Mouse (Mus musculus) MEL (cell line): Measurements from ENCODE around the gene Wdr38. TPM values are rescaled to one million over a fixed set of nuclear protein-coding genes. Genes with fewer than 3 reads are reported as not detected.

Source experiments
- DNase-seq: peaks from one replicate; pipeline ENCODE4 v3.0.0; 2011; ENCODE audit warnings: low read depth, low spot score
- H3K27ac ChIP-seq: 2 replicates; pipeline ENCODE4 v1.5.1; 2012; ENCODE audit warnings: low read depth, mild to moderate bottlenecking, control low read depth, low read length, moderate library complexity; ENCODE audit not compliant: control insufficient read depth
- H3K27me3 ChIP-seq, 2 experiments: fragments of 150-350 bp in 1 of 2; sonication (generic) in 1 of 2; 2 replicates each; pipeline ENCODE4 v1.6.1; 2012; ENCODE audit warnings: low read length in 2 of 2, mild to moderate bottlenecking in 2 of 2, improper control_type of control experiment in 1 of 2, moderate library complexity in 1 of 2; ENCODE audit not compliant: insufficient read depth in 2 of 2, control insufficient read depth in 1 of 2
- H3K36me3 ChIP-seq, 2 experiments: 2 replicates each; pipeline ENCODE4 v1.6.1; 2012 to 2014; ENCODE audit warnings: low read length in 2 of 2, improper control_type of control experiment in 1 of 2, inconsistent platforms in 1 of 2, mild to moderate bottlenecking in 1 of 2; ENCODE audit not compliant: insufficient read depth in 2 of 2, control insufficient read depth in 1 of 2
- H3K4me1 ChIP-seq, 2 experiments: fragments of 150-350 bp in 1 of 2; sonication (generic) in 1 of 2; 2 replicates each; pipeline ENCODE4 v1.6.1; 2012; ENCODE audit warnings: low read length in 2 of 2, improper control_type of control experiment in 1 of 2, mild to moderate bottlenecking in 1 of 2; ENCODE audit not compliant: insufficient read depth in 2 of 2, control insufficient read depth in 1 of 2
- H3K4me3 ChIP-seq, 2 experiments: fragments of 150-350 bp in 1 of 2; sonication (generic) in 1 of 2; 2 replicates each; pipeline ENCODE4 v1.5.1; 2012; ENCODE audit warnings: low read depth in 2 of 2, low read length in 2 of 2, mild to moderate bottlenecking in 2 of 2, moderate library complexity in 2 of 2, control low read depth in 1 of 2, improper control_type of control experiment in 1 of 2; ENCODE audit not compliant: control insufficient read depth in 1 of 2, insufficient read depth in 1 of 2
- H3K79me2 ChIP-seq: 2 replicates; pipeline ENCODE4 v1.6.1; 2012; ENCODE audit warnings: mild to moderate bottlenecking, low read length, moderate library complexity; ENCODE audit not compliant: control insufficient read depth, poor library complexity, insufficient read depth
- H3K9ac ChIP-seq: 2 replicates; pipeline ENCODE4 v1.6.1; 2012; ENCODE audit warnings: low read depth, mild to moderate bottlenecking, control low read depth, low read length, moderate library complexity; ENCODE audit not compliant: control insufficient read depth, poor library complexity, severe bottlenecking
- H3K9me3 ChIP-seq: fragments of 150-350 bp; sonication (generic); replicated peaks from 2 replicates; pipeline ENCODE4 v1.6.1; 2012; ENCODE audit warnings: mild to moderate bottlenecking, low read length, improper control_type of control experiment, moderate library complexity; ENCODE audit not compliant: insufficient read depth
- BHLHE40 ChIP-seq: IDR thresholded peaks from 2 replicates; pipeline ENCODE4 v1.6.1; 2012; ENCODE audit warnings: low read depth, mild to moderate bottlenecking, inconsistent platforms, low read length, improper control_type of control experiment, borderline replicate concordance
- CHD1 ChIP-seq: IDR thresholded peaks from 2 replicates; pipeline ENCODE4 v1.6.1; 2012; ENCODE audit warnings: low read depth, mild to moderate bottlenecking, inconsistent platforms, low read length, improper control_type of control experiment
- CHD2 ChIP-seq: IDR thresholded peaks from 2 replicates; pipeline ENCODE4 v1.6.1; 2011; ENCODE audit warnings: low read length, improper control_type of control experiment
- CTCF ChIP-seq, 3 experiments: IDR thresholded peaks in 2 of 3; conservative IDR thresholded peaks in 1 of 3; 2 replicates each; pipeline ENCODE4 v1.5.1; 2011 to 2012; ENCODE audit warnings: low read length in 3 of 3, low read depth in 2 of 3, mild to moderate bottlenecking in 2 of 3, improper control_type of control experiment in 1 of 3, inconsistent platforms in 1 of 3, mixed read lengths in 1 of 3, moderate library complexity in 1 of 3; ENCODE audit not compliant: control insufficient read depth in 1 of 3, insufficient read depth in 1 of 3, poor library complexity in 1 of 3, severe bottlenecking in 1 of 3
- E2F4 ChIP-seq: IDR thresholded peaks from 2 replicates; pipeline ENCODE4 v1.6.1; 2011; ENCODE audit warnings: low read depth, low read length, improper control_type of control experiment, borderline replicate concordance
- ELF1 ChIP-seq: IDR thresholded peaks from 2 replicates; pipeline ENCODE4 v1.6.1; 2014; ENCODE audit warnings: low read depth, mild to moderate bottlenecking, inconsistent platforms, low read length, improper control_type of control experiment, moderate library complexity
- EP300 ChIP-seq, 2 experiments: IDR thresholded peaks; 2 replicates each; pipeline ENCODE4 v1.6.1; 2011; ENCODE audit warnings: improper control_type of control experiment in 2 of 2, low read length in 2 of 2, low read depth in 1 of 2, mild to moderate bottlenecking in 1 of 2
- GABPA ChIP-seq: IDR thresholded peaks from 2 replicates; pipeline ENCODE4 v1.6.1; 2012; ENCODE audit warnings: low read depth, mild to moderate bottlenecking, inconsistent platforms, low read length, improper control_type of control experiment, moderate library complexity
- GATA1 ChIP-seq: IDR thresholded peaks from 2 replicates; pipeline ENCODE4 v1.6.1; 2011; ENCODE audit warnings: low read depth, low read length, improper control_type of control experiment
- KAT2A ChIP-seq: conservative IDR thresholded peaks from 2 replicates; pipeline ENCODE4 v1.6.1; 2012; ENCODE audit warnings: low read depth, low read length, improper control_type of control experiment, inconsistent platforms
- MAX ChIP-seq: IDR thresholded peaks from 2 replicates; pipeline ENCODE4 v1.6.1; 2011; ENCODE audit warnings: low read length, improper control_type of control experiment
- MAZ ChIP-seq: IDR thresholded peaks from 2 replicates; pipeline ENCODE4 v1.6.1; 2012; ENCODE audit warnings: low read depth, mild to moderate bottlenecking, inconsistent platforms, low read length, improper control_type of control experiment
- MEF2A ChIP-seq: IDR thresholded peaks from 2 replicates; pipeline ENCODE4 v1.6.1; 2014; ENCODE audit warnings: low read depth, mild to moderate bottlenecking, inconsistent platforms, low read length, improper control_type of control experiment; ENCODE audit not compliant: poor library complexity, insufficient replicate concordance, severe bottlenecking; ENCODE audit errors: extremely low read depth
- MXI1 ChIP-seq: IDR thresholded peaks from 2 replicates; pipeline ENCODE4 v1.6.1; 2011; ENCODE audit warnings: mild to moderate bottlenecking, low read depth, low read length, improper control_type of control experiment
- MYC ChIP-seq: IDR thresholded peaks from 2 replicates; pipeline ENCODE4 v1.6.1; 2011; ENCODE audit warnings: low read depth, mild to moderate bottlenecking, low read length, improper control_type of control experiment, moderate library complexity
- NRF1 ChIP-seq: IDR thresholded peaks from 2 replicates; pipeline ENCODE4 v1.6.1; 2014; ENCODE audit warnings: low read depth, mild to moderate bottlenecking, inconsistent platforms, low read length, improper control_type of control experiment, moderate library complexity; ENCODE audit not compliant: poor library complexity, insufficient read depth, severe bottlenecking
- POLR2A ChIP-seq, 2 experiments: IDR thresholded peaks; 2 replicates each; pipeline ENCODE4 v1.6.1; 2011 to 2012; ENCODE audit warnings: low read length in 2 of 2, mild to moderate bottlenecking in 2 of 2, control low read depth in 1 of 2, improper control_type of control experiment in 1 of 2, low read depth in 1 of 2, moderate library complexity in 1 of 2; ENCODE audit not compliant: control insufficient read depth in 1 of 2, insufficient read depth in 1 of 2, poor library complexity in 1 of 2
- POLR2AphosphoS2 ChIP-seq: IDR thresholded peaks from 2 replicates; pipeline ENCODE4 v1.6.1; 2011; ENCODE audit warnings: low read length, improper control_type of control experiment
- RAD21 ChIP-seq: IDR thresholded peaks from 2 replicates; pipeline ENCODE4 v1.6.1; 2011; ENCODE audit warnings: mild to moderate bottlenecking, low read depth, low read length, improper control_type of control experiment
- RCOR1 ChIP-seq: IDR thresholded peaks from 2 replicates; pipeline ENCODE4 v1.6.1; 2012; ENCODE audit warnings: low read depth, mild to moderate bottlenecking, inconsistent platforms, low read length, improper control_type of control experiment
- SIN3A ChIP-seq: IDR thresholded peaks from 2 replicates; pipeline ENCODE4 v1.6.1; 2012; ENCODE audit warnings: low read length, improper control_type of control experiment, inconsistent platforms
- SMC3 ChIP-seq: IDR thresholded peaks from 2 replicates; pipeline ENCODE4 v1.6.1; 2011; ENCODE audit warnings: low read depth, low read length, improper control_type of control experiment
- TBP ChIP-seq: IDR thresholded peaks from 2 replicates; pipeline ENCODE4 v1.8.0; 2011; ENCODE audit warnings: low read depth, low read length, improper control_type of control experiment
- TCF12 ChIP-seq: IDR thresholded peaks from 2 replicates; pipeline ENCODE4 v1.6.1; 2014; ENCODE audit warnings: low read depth, mild to moderate bottlenecking, inconsistent platforms, low read length, improper control_type of control experiment, moderate library complexity
- UBTF ChIP-seq: IDR thresholded peaks from 2 replicates; pipeline ENCODE4 v1.6.1; 2012; ENCODE audit warnings: low read depth, mild to moderate bottlenecking, inconsistent platforms, low read length, improper control_type of control experiment, moderate library complexity, borderline replicate concordance; ENCODE audit not compliant: insufficient read depth
- USF1 ChIP-seq: IDR thresholded peaks from 2 replicates; pipeline ENCODE4 v1.6.1; 2014; ENCODE audit warnings: low read depth, mild to moderate bottlenecking, inconsistent platforms, low read length, improper control_type of control experiment, moderate library complexity
- ZC3H11A ChIP-seq: IDR thresholded peaks from 2 replicates; pipeline ENCODE4 v1.6.1; 2012; ENCODE audit warnings: low read depth, mild to moderate bottlenecking, inconsistent platforms, low read length, improper control_type of control experiment
- ZKSCAN1 ChIP-seq: IDR thresholded peaks from 2 replicates; pipeline ENCODE4 v1.6.1; 2012; ENCODE audit warnings: low read depth, mild to moderate bottlenecking, inconsistent platforms, low read length, improper control_type of control experiment, moderate library complexity
- ZMIZ1 ChIP-seq: IDR thresholded peaks from 2 replicates; pipeline ENCODE4 v1.6.1; 2012; ENCODE audit warnings: low read depth, mild to moderate bottlenecking, inconsistent platforms, low read length, improper control_type of control experiment, moderate library complexity
- polyA plus RNA-seq, 2 experiments: library from polyadenylated mRNA; stranded (reverse) in 1 of 2; unstranded in 1 of 2; fragments of >175 nt in 1 of 2; fragments of >200 nt in 1 of 2; gene quantifications; 2 replicates each; pipeline versions ENCODE4 v1.2.1 to v1.2.4; 2012; ENCODE audit warnings: low replicate concordance in 2 of 2, low read depth in 1 of 2; ENCODE audit not compliant: insufficient read length in 2 of 2, insufficient read depth in 1 of 2, missing spikeins in 1 of 2
- total RNA-seq: library from RNA; depleted of rRNA; stranded (reverse); fragments of 300-350 nt; gene quantifications from 2 replicates; pipeline ENCODE4 v1.2.3, GENCODE M21; 2012

The Wdr38 gene
- total and polyA plus RNA-seq, 3 experiments = 0.77 to 0.79 TPM; not detected in 1

DNA sequence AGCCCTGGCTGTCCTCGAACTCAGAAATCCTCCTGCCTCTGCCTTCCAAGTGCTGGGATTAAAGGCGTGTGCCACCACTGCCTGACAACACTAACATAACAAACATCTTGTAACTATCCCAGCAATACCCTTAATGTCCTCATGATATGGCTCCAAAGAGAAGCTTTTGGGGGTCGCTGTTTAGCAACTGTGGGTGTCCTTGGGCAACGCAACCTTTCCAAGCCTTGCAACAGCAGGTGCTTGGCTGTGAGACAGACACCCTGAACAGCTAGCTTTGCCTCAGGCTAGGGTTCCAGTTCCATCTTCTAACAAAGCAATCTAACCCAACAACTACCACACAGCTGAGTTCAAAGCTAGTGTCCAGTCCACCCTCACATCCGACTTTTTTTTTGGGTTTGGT lies 6.2 kb downstream of the Wdr38 start:
- Histone ChIP-seq H3K27me3 (no peaks in the 10 kb centered on the region), H3K79me2 (peaks cover 46% of the 10 kb centered on the region), H3K4me1 (peaks cover 3 to 9% of the 10 kb centered on the region in 2 experiments; a peak in 3 of 4 replicates), H3K4me3 (peak overlapping the region; percentile 86 to 88), H3K9me3 (no peaks in the 10 kb centered on the region), H3K36me3 (peaks cover 0 to 18% of the 10 kb centered on the region in 2 experiments; a peak in 3 of 4 replicates), H3K27ac (peak overlapping the region; percentile 83), H3K9ac (peak overlapping the region; percentile 97)
- no peak for TF ChIP-seq MAX
- TF ChIP-seq ELF1 = no peak
- no peak for TF ChIP-seq ZC3H11A
- TF ChIP-seq POLR2A (IDR thresholded peaks at IDR 0.05; ENCODE audit: control insufficient read depth in 1 of 2, insufficient read depth in 1 of 2, low read depth in 1 of 2, low read length in 2 of 2, poor library complexity in 1 of 2) = no peak
- TF ChIP-seq MXI1 = no peak
- no peak for TF ChIP-seq CTCF (IDR thresholded peaks at IDR 0.05 in 2 of 3, conservative IDR thresholded peaks at IDR 0.05 in 1 of 3; ENCODE audit: control insufficient read depth in 1 of 3, insufficient read depth in 1 of 3, low read depth in 2 of 3, low read length in 3 of 3, poor library complexity in 1 of 3, severe bottlenecking in 1 of 3)
- TF ChIP-seq GABPA = no peak
- TF ChIP-seq ZKSCAN1 = no peak
- no peak for TF ChIP-seq MEF2A
- no peak for TF ChIP-seq KAT2A
- no peak for TF ChIP-seq POLR2AphosphoS2
- no peak for TF ChIP-seq UBTF
- peak; percentile 42; the same call in 1 of the 2 replicates for TF ChIP-seq ZMIZ1
- TF ChIP-seq CHD1 = peak; percentile 60; the same call in 1 of the 2 replicates
- TF ChIP-seq GATA1 = no peak
- no peak for TF ChIP-seq RAD21
- TF ChIP-seq MAZ = no peak
- no peak for TF ChIP-seq TCF12
- no peak for TF ChIP-seq BHLHE40
- peak; percentile 35; the same call in 1 of the 2 replicates for TF ChIP-seq SIN3A
- TF ChIP-seq RCOR1 = no peak
- no peak for TF ChIP-seq E2F4
- TF ChIP-seq USF1 = no peak
- 0 out of 2 replicates have a peak, but pooled peaks have one; percentile 46 for TF ChIP-seq MYC
- TF ChIP-seq NRF1 = no peak
- 0 out of 2 replicates have a peak, but pooled peaks have one; percentile 9 for TF ChIP-seq TBP
- no peak for TF ChIP-seq SMC3
- TF ChIP-seq EP300 (IDR thresholded peaks at IDR 0.05; ENCODE audit: low read depth in 1 of 2, low read length in 2 of 2) = no peak
- TF ChIP-seq CHD2 = no peak
- peak; percentile 51 for DNase-seq
